Mouse (Mus musculus) CH12.LX (cell line): ENCODE measurements around the gene Rgs12. TPM values are rescaled to one million over a fixed set of nuclear protein-coding genes. Genes with fewer than 3 reads are reported as not detected.

ENCODE experiments used
- DNase-seq: peaks from one replicate; pipeline ENCODE4 v3.0.0-alpha.2; 2013; ENCODE audit errors: extremely low read depth
- H3K27ac ChIP-seq: 2 replicates; pipeline ENCODE4 v1.5.1; 2012; ENCODE audit warnings: low read depth, mild to moderate bottlenecking, control low read depth, moderate library complexity; ENCODE audit not compliant: insufficient read depth
- H3K27me3 ChIP-seq: replicated peaks from 2 replicates; pipeline ENCODE3; 2012; ENCODE audit warnings: inconsistent platforms
- H3K36me3 ChIP-seq, 2 experiments: replicated peaks in 1 of 2; 2 replicates each; pipeline versions ENCODE3 to v1.6.1; 2012; ENCODE audit warnings: inconsistent platforms in 1 of 2, low read length in 1 of 2, mild to moderate bottlenecking in 1 of 2, mixed read lengths in 1 of 2, moderate library complexity in 1 of 2; ENCODE audit not compliant: control insufficient read depth in 1 of 2, insufficient read depth in 1 of 2
- H3K4me1 ChIP-seq, 2 experiments: 2 replicates each; pipeline ENCODE4 v1.6.1; 2012; ENCODE audit warnings: inconsistent platforms in 1 of 2, moderate library complexity in 1 of 2; ENCODE audit not compliant: insufficient read depth in 2 of 2, control insufficient read depth in 1 of 2
- H3K4me2 ChIP-seq: 2 replicates; pipeline ENCODE4 v1.6.1; 2012; ENCODE audit warnings: low read depth, mild to moderate bottlenecking, control low read depth; ENCODE audit not compliant: poor library complexity, insufficient read depth, severe bottlenecking
- H3K4me3 ChIP-seq, 3 experiments: fragments of 150-350 bp in 1 of 3; sonication (generic) in 1 of 3; replicated peaks in 1 of 3; 2 replicates each; pipeline versions ENCODE3 to v1.5.1; 2011 to 2012; ENCODE audit warnings: low read depth in 2 of 3, low read length in 2 of 3, mild to moderate bottlenecking in 2 of 3, moderate library complexity in 2 of 3, control low read depth in 1 of 3, improper control_type of control experiment in 1 of 3, inconsistent platforms in 1 of 3, mixed read lengths in 1 of 3; ENCODE audit not compliant: poor library complexity in 1 of 3
- H3K79me2 ChIP-seq: replicated peaks from 2 replicates; pipeline ENCODE4 v1.6.1; 2012; ENCODE audit warnings: mild to moderate bottlenecking, moderate library complexity; ENCODE audit not compliant: control insufficient read depth, poor library complexity, insufficient read depth, severe bottlenecking; ENCODE audit errors: extremely low read depth
- H3K9ac ChIP-seq: 2 replicates; pipeline ENCODE4 v1.6.1; 2012; ENCODE audit warnings: low read depth, mild to moderate bottlenecking, control low read depth, moderate library complexity; ENCODE audit not compliant: insufficient read depth
- H3K9me3 ChIP-seq: replicated peaks from 2 replicates; pipeline ENCODE3; 2012; ENCODE audit warnings: low read length, inconsistent platforms, mixed read lengths
- BHLHE40 ChIP-seq: IDR thresholded peaks from 2 replicates; pipeline ENCODE4 v1.6.1; 2011; ENCODE audit warnings: mild to moderate bottlenecking, low read depth, low read length, improper control_type of control experiment
- CTCF ChIP-seq, 2 experiments: IDR thresholded peaks in 1 of 2; conservative IDR thresholded peaks in 1 of 2; 2 replicates each; pipeline ENCODE4 v1.5.1; 2011 to 2012; ENCODE audit warnings: low read depth in 2 of 2, low read length in 2 of 2, improper control_type of control experiment in 1 of 2, inconsistent platforms in 1 of 2, mild to moderate bottlenecking in 1 of 2, moderate library complexity in 1 of 2
- HCFC1 ChIP-seq: IDR thresholded peaks from 2 replicates; pipeline ENCODE4 v1.6.1; 2012; ENCODE audit warnings: low read depth, mild to moderate bottlenecking, inconsistent platforms, low read length, improper control_type of control experiment
- JUN ChIP-seq: IDR thresholded peaks from 2 replicates; pipeline ENCODE4 v1.6.1; 2011; ENCODE audit warnings: low read depth, mild to moderate bottlenecking, low read length, improper control_type of control experiment, moderate library complexity; ENCODE audit not compliant: insufficient read depth
- MAFK ChIP-seq: IDR thresholded peaks from 2 replicates; pipeline ENCODE4 v1.6.1; 2011; ENCODE audit warnings: low read length, improper control_type of control experiment; ENCODE audit not compliant: insufficient replicate concordance
- MAX ChIP-seq: IDR thresholded peaks from 2 replicates; pipeline ENCODE4 v1.6.1; 2011; ENCODE audit warnings: low read length, improper control_type of control experiment
- MAZ ChIP-seq: IDR thresholded peaks from 2 replicates; pipeline ENCODE4 v1.6.1; 2012; ENCODE audit warnings: low read depth, mild to moderate bottlenecking, inconsistent platforms, low read length, improper control_type of control experiment, moderate library complexity
- MXI1 ChIP-seq: IDR thresholded peaks from 2 replicates; pipeline ENCODE4 v1.6.1; 2011; ENCODE audit warnings: mild to moderate bottlenecking, low read depth, low read length, improper control_type of control experiment
- MYC ChIP-seq: IDR thresholded peaks from 2 replicates; pipeline ENCODE4 v1.6.1; 2011; ENCODE audit warnings: low read depth, mild to moderate bottlenecking, improper control_type of control experiment, low read length
- NRF1 ChIP-seq: IDR thresholded peaks from 2 replicates; pipeline ENCODE4 v1.6.1; 2014; ENCODE audit warnings: low read depth, mild to moderate bottlenecking, inconsistent platforms, low read length, improper control_type of control experiment, moderate library complexity
- PAX5 ChIP-seq: IDR thresholded peaks from 2 replicates; pipeline ENCODE4 v1.6.1; 2012; ENCODE audit warnings: low read length, inconsistent platforms, mixed read lengths
- POLR2AphosphoS2 ChIP-seq: IDR thresholded peaks from 2 replicates; pipeline ENCODE4 v1.6.1; 2011; ENCODE audit warnings: low read depth, low read length, improper control_type of control experiment
- RAD21 ChIP-seq: IDR thresholded peaks from 2 replicates; pipeline ENCODE4 v1.6.1; 2011; ENCODE audit warnings: low read depth, mild to moderate bottlenecking, low read length, improper control_type of control experiment, moderate library complexity
- TCF12 ChIP-seq: IDR thresholded peaks from 2 replicates; pipeline ENCODE4 v1.6.1; 2014; ENCODE audit warnings: low read depth, mild to moderate bottlenecking, inconsistent platforms, low read length, improper control_type of control experiment
- UBTF ChIP-seq: IDR thresholded peaks from 2 replicates; pipeline ENCODE4 v1.6.1; 2012; ENCODE audit warnings: low read depth, mild to moderate bottlenecking, inconsistent platforms, low read length, improper control_type of control experiment, moderate library complexity
- USF1 ChIP-seq: IDR thresholded peaks from 2 replicates; pipeline ENCODE4 v1.6.1; 2014; ENCODE audit warnings: low read depth, mild to moderate bottlenecking, inconsistent platforms, low read length, improper control_type of control experiment
- ZC3H11A ChIP-seq: IDR thresholded peaks from 2 replicates; pipeline ENCODE4 v1.6.1; 2012; ENCODE audit warnings: low read depth, mild to moderate bottlenecking, inconsistent platforms, low read length, improper control_type of control experiment
- ZKSCAN1 ChIP-seq: IDR thresholded peaks from 2 replicates; pipeline ENCODE4 v1.6.1; 2012; ENCODE audit warnings: low read depth, inconsistent platforms, low read length, improper control_type of control experiment, borderline replicate concordance
- ZMIZ1 ChIP-seq: IDR thresholded peaks from 2 replicates; pipeline ENCODE4 v1.6.1; 2012; ENCODE audit warnings: low read depth, mild to moderate bottlenecking, inconsistent platforms, low read length, improper control_type of control experiment
- dilution Hi-C: fragments of 300-500 bp; cut with MboI; formaldehyde crosslinking; loops from 2 replicates; pipeline ENCODE4 v1.14.3; 2020; ENCODE audit warnings: low sequenced_read_pairs; ENCODE audit not compliant: extremely low pct_unique_long_range_greater_than_20kb, extremely low pct_ligation_motif_present
- in situ Hi-C: fragments of 300-500 bp; cut with MboI; formaldehyde crosslinking; loops from 3 replicates; pipeline ENCODE4 v1.14.3; 2019; ENCODE audit warnings: low sequenced_read_pairs, low pct_ligation_motif_present, low pct_unique_long_range_greater_than_20kb, mixed read lengths
- polyA plus RNA-seq: library from polyadenylated mRNA; unstranded; fragments of >175 nt; gene quantifications from 2 replicates; pipeline ENCODE4 v1.2.1, GENCODE M21; 2012; ENCODE audit warnings: low read depth; ENCODE audit not compliant: insufficient read length
- total RNA-seq, 2 experiments: library from RNA; depleted of rRNA; stranded (reverse); fragments of 300-350 nt in 1 of 2; fragments of >200 nt in 1 of 2; gene quantifications; 2 replicates each; pipeline ENCODE4 v1.2.3; 2012 to 2014

Rgs12 gene
- total and polyA plus RNA-seq, 3 experiments = 6.8 to 9.8 (median 8.1) TPM

DNA sequence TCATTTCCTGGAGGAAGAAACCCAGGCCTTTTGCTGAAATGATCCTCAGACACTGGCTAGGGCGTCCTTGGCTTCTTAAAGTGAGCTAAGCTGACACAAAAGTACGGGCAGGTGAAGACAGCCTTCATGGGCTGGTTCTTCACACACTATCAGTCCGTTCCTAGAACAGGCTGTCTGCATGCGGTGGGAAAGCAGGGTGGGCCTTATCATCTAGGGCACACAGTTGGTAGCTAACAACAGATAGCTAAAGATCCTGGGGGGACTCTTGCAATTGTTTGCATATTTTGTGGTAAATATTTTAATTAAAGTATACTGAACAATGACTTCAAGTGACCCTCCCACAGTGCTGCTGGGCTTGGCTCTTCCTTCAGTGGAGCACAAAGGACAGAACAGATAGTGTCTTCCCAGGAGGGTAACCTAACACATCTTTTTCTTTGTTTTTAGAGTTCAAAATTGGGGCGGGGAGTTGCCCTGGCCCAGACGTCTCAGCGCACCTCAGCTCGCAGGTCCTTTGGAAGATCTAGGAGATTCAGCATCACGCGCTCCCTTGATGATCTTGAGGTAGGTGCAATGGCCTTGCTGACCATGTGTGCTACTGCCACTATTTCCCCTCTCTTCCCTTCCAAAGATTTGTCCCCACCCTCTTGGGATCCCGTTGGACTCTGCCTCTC lies 25.7 kb downstream of the Rgs12 start:
- in situ Hi-C loops = no loop called here

DNA sequence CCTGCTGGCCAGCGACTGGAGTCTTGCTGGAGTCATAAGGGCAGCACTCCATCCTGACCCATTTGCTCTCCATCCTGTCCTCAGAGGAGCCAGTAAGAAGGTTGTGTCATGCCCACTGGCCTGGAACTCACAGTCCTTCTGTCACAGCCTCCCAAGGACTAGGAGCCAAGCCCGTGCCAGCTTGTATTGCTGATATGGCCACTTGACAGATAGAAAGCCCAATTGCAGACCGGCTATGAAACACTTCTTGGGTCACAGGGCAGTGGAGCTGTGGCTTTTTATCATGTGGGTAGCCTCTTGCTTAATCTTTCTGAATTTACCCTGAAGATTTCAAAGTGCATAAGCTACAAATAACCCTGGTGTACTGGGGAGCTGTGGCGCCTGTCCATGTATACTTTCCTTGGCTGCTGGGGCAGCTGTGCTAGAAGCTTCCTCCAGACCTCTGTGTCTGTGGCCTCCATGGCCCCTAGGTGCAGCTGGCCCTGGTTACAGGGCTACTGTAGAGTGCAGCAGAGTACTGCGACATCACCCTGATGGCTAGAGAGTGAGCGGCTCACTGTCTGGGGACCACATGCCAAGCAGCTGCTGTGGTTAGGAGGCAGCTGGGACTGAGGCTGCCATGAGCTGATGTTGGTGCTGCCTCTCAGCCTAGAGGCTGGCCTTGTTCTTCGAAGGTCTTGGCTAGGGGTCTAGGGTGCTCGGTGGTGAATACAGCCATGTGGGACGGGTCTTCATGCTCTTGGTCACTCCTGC lies 27.5 kb downstream of the Rgs12 start:
- Histone ChIP-seq H3K9ac (no peak overlapping the region), H3K27ac (no peak overlapping the region), H3K36me3 (no peaks in the 10 kb centered on the region), H3K79me2 (no peaks in the 10 kb centered on the region), H3K4me2 (no peak overlapping the region), H3K4me3 (no peak overlapping the region), H3K9me3 (no peaks in the 10 kb centered on the region), H3K4me1 (peaks cover 4 to 18% of the 10 kb centered on the region in 2 experiments), H3K27me3 (peaks cover 6% of the 10 kb centered on the region)
- TF ChIP-seq MAFK (no peak), USF1 (no peak)
- no peak for DNase-seq
- dilution Hi-C loops (no loop called here), in situ Hi-C loops (no loop called here)

More for the DNA sequence above, 25.7 kb downstream of the Rgs12 start:
- TF ChIP-seq ZKSCAN1 (no peak), NRF1 (no peak), PAX5 (no peak), MAFK (no peak), MXI1 (no peak), POLR2AphosphoS2 (no peak), BHLHE40 (no peak), RAD21 (no peak), JUN (no peak), UBTF (no peak), HCFC1 (no peak), CTCF (conservative IDR thresholded peaks at IDR 0.05 in 1 of 2, IDR thresholded peaks at IDR 0.05 in 1 of 2; ENCODE audit: low read depth in 2 of 2, low read length in 2 of 2) (no peak), MAZ (no peak), MAX (no peak), TCF12 (no peak), ZMIZ1 (no peak), MYC (no peak), ZC3H11A (no peak)
- TF ChIP-seq, all 38 proteins: peak for 0
- H3K27ac ChIP-seq = no peak overlapping the region
- H3K4me3 ChIP-seq = no peak overlapping the region
- dilution Hi-C loops = no loop called here
- DNase-seq = no peak
- peaks cover 4 to 21% of the 10 kb centered on the region in 2 experiments for H3K4me1 ChIP-seq
- peaks cover 6% of the 10 kb centered on the region for H3K27me3 ChIP-seq
- no peak overlapping the region for H3K9ac ChIP-seq
- H3K79me2 ChIP-seq = no peaks in the 10 kb centered on the region
- no peaks in the 10 kb centered on the region for H3K36me3 ChIP-seq
- no peaks in the 10 kb centered on the region for H3K9me3 ChIP-seq
- no peak overlapping the region for H3K4me2 ChIP-seq
